Mouse (Mus musculus): ENCODE data around the gene Ppia. TPM values are rescaled to one million over a fixed set of nuclear protein-coding genes. Genes with fewer than 3 reads are reported as not detected.

The Ppia gene
- polyA plus RNA-seq (2017; shearing (Covaris generic)), result 3,980 TPM

GRCm38 (mm10) chr11:6414751-6415550 lies at the start of gene Ppia:
TSS of gene Ppia (plus strand) at chr11:6415443.

GRCm38 (mm10) chr11:6388726-6389413 lies 26.4 kb upstream of the Ppia start, which contains the start of gene Zmiz2:
TSS of gene Zmiz2 (plus strand) at chr11:6389074.

GRCm38 (mm10) chr11:6444077-6444853 lies 29.0 kb downstream of the Ppia start, which contains the start of gene H2afv:
TSS of gene H2afv (minus strand) at chr11:6444443.

Other genes with a start within 250 kb of the Ppia start
- not detected for gene A730071L15Rik, start 215.4 kb upstream of the Ppia start, polyA plus RNA-seq (2017; shearing (Covaris generic))
- 49.3 TPM for gene Nudcd3, start 215.0 kb upstream of the Ppia start, polyA plus RNA-seq (2017; shearing (Covaris generic))
- 0.11 TPM for gene Npc1l1, start 185.3 kb upstream of the Ppia start, polyA plus RNA-seq (2017; shearing (Covaris generic))
- gene Ddx56, start 147.7 kb upstream of the Ppia start, polyA plus RNA-seq (2017; shearing (Covaris generic)), result 60.2 TPM
- 43.1 TPM for gene Tmed4, start 140.6 kb upstream of the Ppia start, polyA plus RNA-seq (2017; shearing (Covaris generic))
- 245 TPM for gene Ogdh, start 123.8 kb upstream of the Ppia start, polyA plus RNA-seq (2017; shearing (Covaris generic))
- gene Zmiz2, start 26.4 kb upstream of the Ppia start, polyA plus RNA-seq (2017; shearing (Covaris generic)), result 73.4 TPM
- 142 TPM for gene H2afv, start 29.0 kb downstream of the Ppia start, polyA plus RNA-seq (2017; shearing (Covaris generic))
- gene Purb, start 60.5 kb downstream of the Ppia start, polyA plus RNA-seq (2017; shearing (Covaris generic)), result 33.1 TPM
- gene Myo1g, start 105.5 kb downstream of the Ppia start, polyA plus RNA-seq (2017; shearing (Covaris generic)), result 191 TPM
- gene Ccm2, start 131.4 kb downstream of the Ppia start, polyA plus RNA-seq (2017; shearing (Covaris generic)), result 245 TPM
- 0.18 TPM for gene Nacad, start 190.6 kb downstream of the Ppia start, polyA plus RNA-seq (2017; shearing (Covaris generic))
- gene Tbrg4, start 210.6 kb downstream of the Ppia start, polyA plus RNA-seq (2017; shearing (Covaris generic)), result 15.1 TPM
- not detected for gene Wap, start 223.2 kb downstream of the Ppia start, polyA plus RNA-seq (2017; shearing (Covaris generic))
- 609 TPM for gene Ramp3, start 243.1 kb downstream of the Ppia start, polyA plus RNA-seq (2017; shearing (Covaris generic))

All from effector memory CD4-positive, alpha-beta T cell, adult 7 months (primary cell).